Mouse (Mus musculus) CH12.LX (cell line): ENCODE data around the gene Cebpb. TPM values are rescaled to one million over a fixed set of nuclear protein-coding genes. Genes with fewer than 3 reads are reported as not detected.
"Not testable (repeated sequence)": the region's sequence is repeated elsewhere in the genome, so short reads cannot be mapped to it uniquely, and the experiment has no call there.

Source experiments
- DNase-seq: peaks from one replicate; pipeline ENCODE4 v3.0.0-alpha.2; 2013; ENCODE audit errors: extremely low read depth
- H3K27ac ChIP-seq: 2 replicates; pipeline ENCODE4 v1.5.1; 2012; ENCODE audit warnings: low read depth, mild to moderate bottlenecking, control low read depth, moderate library complexity; ENCODE audit not compliant: insufficient read depth
- H3K27me3 ChIP-seq: replicated peaks from 2 replicates; pipeline ENCODE3; 2012; ENCODE audit warnings: inconsistent platforms
- H3K36me3 ChIP-seq, 2 experiments: replicated peaks in 1 of 2; 2 replicates each; pipeline versions ENCODE3 to v1.6.1; 2012; ENCODE audit warnings: inconsistent platforms in 1 of 2, low read length in 1 of 2, mild to moderate bottlenecking in 1 of 2, mixed read lengths in 1 of 2, moderate library complexity in 1 of 2; ENCODE audit not compliant: control insufficient read depth in 1 of 2, insufficient read depth in 1 of 2
- H3K4me1 ChIP-seq, 2 experiments: 2 replicates each; pipeline ENCODE4 v1.6.1; 2012; ENCODE audit warnings: inconsistent platforms in 1 of 2, moderate library complexity in 1 of 2; ENCODE audit not compliant: insufficient read depth in 2 of 2, control insufficient read depth in 1 of 2
- H3K4me2 ChIP-seq: 2 replicates; pipeline ENCODE4 v1.6.1; 2012; ENCODE audit warnings: low read depth, mild to moderate bottlenecking, control low read depth; ENCODE audit not compliant: poor library complexity, insufficient read depth, severe bottlenecking
- H3K4me3 ChIP-seq, 3 experiments: fragments of 150-350 bp in 1 of 3; sonication (generic) in 1 of 3; replicated peaks in 1 of 3; 2 replicates each; pipeline versions ENCODE3 to v1.5.1; 2011 to 2012; ENCODE audit warnings: low read depth in 2 of 3, low read length in 2 of 3, mild to moderate bottlenecking in 2 of 3, moderate library complexity in 2 of 3, control low read depth in 1 of 3, improper control_type of control experiment in 1 of 3, inconsistent platforms in 1 of 3, mixed read lengths in 1 of 3; ENCODE audit not compliant: poor library complexity in 1 of 3
- H3K79me2 ChIP-seq: replicated peaks from 2 replicates; pipeline ENCODE4 v1.6.1; 2012; ENCODE audit warnings: mild to moderate bottlenecking, moderate library complexity; ENCODE audit not compliant: control insufficient read depth, poor library complexity, insufficient read depth, severe bottlenecking; ENCODE audit errors: extremely low read depth
- H3K9ac ChIP-seq: 2 replicates; pipeline ENCODE4 v1.6.1; 2012; ENCODE audit warnings: low read depth, mild to moderate bottlenecking, control low read depth, moderate library complexity; ENCODE audit not compliant: insufficient read depth
- H3K9me3 ChIP-seq: replicated peaks from 2 replicates; pipeline ENCODE3; 2012; ENCODE audit warnings: low read length, inconsistent platforms, mixed read lengths
- BHLHE40 ChIP-seq: IDR thresholded peaks from 2 replicates; pipeline ENCODE4 v1.6.1; 2011; ENCODE audit warnings: mild to moderate bottlenecking, low read depth, low read length, improper control_type of control experiment
- CHD1 ChIP-seq: IDR thresholded peaks from 2 replicates; pipeline ENCODE4 v1.6.1; 2012; ENCODE audit warnings: low read depth, low read length, improper control_type of control experiment, inconsistent platforms
- CHD2 ChIP-seq: IDR thresholded peaks from 2 replicates; pipeline ENCODE4 v1.6.1; 2011; ENCODE audit warnings: low read length, improper control_type of control experiment
- EP300 ChIP-seq: IDR thresholded peaks from 2 replicates; pipeline ENCODE4 v1.6.1; 2011; ENCODE audit warnings: low read length, improper control_type of control experiment
- ETS1 ChIP-seq: conservative IDR thresholded peaks from 2 replicates; pipeline ENCODE4 v1.6.1; 2012; ENCODE audit warnings: low read depth, mild to moderate bottlenecking, inconsistent platforms, low read length, improper control_type of control experiment, moderate library complexity
- GABPA ChIP-seq: IDR thresholded peaks from 2 replicates; pipeline ENCODE4 v1.6.1; 2012; ENCODE audit warnings: low read depth, low read length, improper control_type of control experiment, inconsistent platforms; ENCODE audit not compliant: insufficient replicate concordance
- HCFC1 ChIP-seq: IDR thresholded peaks from 2 replicates; pipeline ENCODE4 v1.6.1; 2012; ENCODE audit warnings: low read depth, mild to moderate bottlenecking, inconsistent platforms, low read length, improper control_type of control experiment
- IRF4 ChIP-seq: IDR thresholded peaks from 2 replicates; pipeline ENCODE4 v1.6.1; 2014; ENCODE audit warnings: low read depth, mild to moderate bottlenecking, inconsistent platforms, low read length, improper control_type of control experiment
- JUND ChIP-seq: conservative IDR thresholded peaks from 2 replicates; pipeline ENCODE4 v1.6.1; 2011; ENCODE audit warnings: low read depth, low read length, improper control_type of control experiment
- KAT2A ChIP-seq: IDR thresholded peaks from 2 replicates; pipeline ENCODE4 v1.6.1; 2012; ENCODE audit warnings: low read length, improper control_type of control experiment, inconsistent platforms; ENCODE audit not compliant: insufficient replicate concordance
- MAFK ChIP-seq: IDR thresholded peaks from 2 replicates; pipeline ENCODE4 v1.6.1; 2011; ENCODE audit warnings: low read length, improper control_type of control experiment; ENCODE audit not compliant: insufficient replicate concordance
- MAZ ChIP-seq: IDR thresholded peaks from 2 replicates; pipeline ENCODE4 v1.6.1; 2012; ENCODE audit warnings: low read depth, mild to moderate bottlenecking, inconsistent platforms, low read length, improper control_type of control experiment, moderate library complexity
- MEF2A ChIP-seq: IDR thresholded peaks from 2 replicates; pipeline ENCODE4 v1.6.1; 2014; ENCODE audit warnings: low read depth, mild to moderate bottlenecking, inconsistent platforms, low read length, improper control_type of control experiment, borderline replicate concordance
- MXI1 ChIP-seq: IDR thresholded peaks from 2 replicates; pipeline ENCODE4 v1.6.1; 2011; ENCODE audit warnings: mild to moderate bottlenecking, low read depth, low read length, improper control_type of control experiment
- NELFE ChIP-seq: IDR thresholded peaks from 2 replicates; pipeline ENCODE4 v1.6.1; 2011; ENCODE audit warnings: low read depth, low read length, improper control_type of control experiment
- POLR2A ChIP-seq: IDR thresholded peaks from 2 replicates; pipeline ENCODE4 v1.6.1; 2011; ENCODE audit warnings: low read depth, mild to moderate bottlenecking, improper control_type of control experiment, low read length
- SIN3A ChIP-seq: IDR thresholded peaks from 2 replicates; pipeline ENCODE4 v1.6.1; 2012; ENCODE audit warnings: low read length, improper control_type of control experiment, inconsistent platforms
- UBTF ChIP-seq: IDR thresholded peaks from 2 replicates; pipeline ENCODE4 v1.6.1; 2012; ENCODE audit warnings: low read depth, mild to moderate bottlenecking, inconsistent platforms, low read length, improper control_type of control experiment, moderate library complexity
- USF1 ChIP-seq: IDR thresholded peaks from 2 replicates; pipeline ENCODE4 v1.6.1; 2014; ENCODE audit warnings: low read depth, mild to moderate bottlenecking, inconsistent platforms, low read length, improper control_type of control experiment
- USF2 ChIP-seq: conservative IDR thresholded peaks from 2 replicates; pipeline ENCODE4 v1.6.1; 2011; ENCODE audit warnings: low read depth, low read length, improper control_type of control experiment
- ZC3H11A ChIP-seq: IDR thresholded peaks from 2 replicates; pipeline ENCODE4 v1.6.1; 2012; ENCODE audit warnings: low read depth, mild to moderate bottlenecking, inconsistent platforms, low read length, improper control_type of control experiment
- ZKSCAN1 ChIP-seq: IDR thresholded peaks from 2 replicates; pipeline ENCODE4 v1.6.1; 2012; ENCODE audit warnings: low read depth, inconsistent platforms, low read length, improper control_type of control experiment, borderline replicate concordance
- ZMIZ1 ChIP-seq: IDR thresholded peaks from 2 replicates; pipeline ENCODE4 v1.6.1; 2012; ENCODE audit warnings: low read depth, mild to moderate bottlenecking, inconsistent platforms, low read length, improper control_type of control experiment
- dilution Hi-C: fragments of 300-500 bp; cut with MboI; formaldehyde crosslinking; loops from 2 replicates; pipeline ENCODE4 v1.14.3; 2020; ENCODE audit warnings: low sequenced_read_pairs; ENCODE audit not compliant: extremely low pct_unique_long_range_greater_than_20kb, extremely low pct_ligation_motif_present
- in situ Hi-C: fragments of 300-500 bp; cut with MboI; formaldehyde crosslinking; loops from 3 replicates; pipeline ENCODE4 v1.14.3; 2019; ENCODE audit warnings: low sequenced_read_pairs, low pct_ligation_motif_present, low pct_unique_long_range_greater_than_20kb, mixed read lengths
- polyA plus RNA-seq: library from polyadenylated mRNA; unstranded; fragments of >175 nt; gene quantifications from 2 replicates; pipeline ENCODE4 v1.2.1, GENCODE M21; 2012; ENCODE audit warnings: low read depth; ENCODE audit not compliant: insufficient read length
- total RNA-seq, 2 experiments: library from RNA; depleted of rRNA; stranded (reverse); fragments of 300-350 nt in 1 of 2; fragments of >200 nt in 1 of 2; gene quantifications; 2 replicates each; pipeline ENCODE4 v1.2.3; 2012 to 2014

Gene Cebpb
- total and polyA plus RNA-seq, 3 experiments: 0.19 to 6.2 (median 0.24) TPM

DNA sequence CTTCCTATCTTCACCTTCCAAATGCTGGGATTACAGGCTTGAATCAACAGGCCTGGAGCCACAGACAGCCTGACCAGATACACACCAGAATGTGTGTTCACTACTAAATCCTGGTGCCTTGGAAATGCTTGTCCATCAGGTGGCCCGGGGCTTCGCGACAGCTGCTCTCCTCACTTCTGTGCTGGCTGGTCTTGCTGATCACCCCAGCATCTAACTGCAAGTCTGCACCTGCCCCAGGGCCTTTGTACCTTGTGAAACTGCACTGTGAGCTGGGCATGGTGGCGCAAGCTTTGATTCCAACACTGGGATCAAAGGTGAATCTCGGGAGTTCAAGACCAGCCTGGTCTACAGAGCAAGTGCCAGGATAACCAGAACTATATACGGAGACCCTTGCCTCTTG, 46.6 kb upstream of the Cebpb start:
- H3K4me1 ChIP-seq: peaks cover 3 to 6% of the 10 kb centered on the region in 2 experiments
- TF ChIP-seq HCFC1 (no peak), MAZ (no peak), ZC3H11A (no peak), MXI1 (no peak), ZMIZ1 (no peak), ZKSCAN1 (no peak), ETS1 (no peak), JUND (no peak), USF1 (no peak), IRF4 (no peak), BHLHE40 (no peak), CHD2 (no peak), EP300 (no peak)
- TF ChIP-seq, all 38 proteins: peak for 0
- DNase-seq: no peak
- no peak overlapping the region for H3K4me3 ChIP-seq
- H3K9me3 ChIP-seq: no peaks in the 10 kb centered on the region
- in situ Hi-C loops: loop anchor here (5.0 kb wide), 1 partner anchor 35 kb away; no protein-coding TSS in a partner anchor
- H3K36me3 ChIP-seq: peaks cover 30 to 46% of the 10 kb centered on the region in 2 experiments
- no peak overlapping the region for H3K9ac ChIP-seq
- no peaks in the 10 kb centered on the region for H3K27me3 ChIP-seq
- no peaks in the 10 kb centered on the region for H3K79me2 ChIP-seq
- dilution Hi-C loops: no loop called here
- no peak overlapping the region for H3K4me2 ChIP-seq
- H3K27ac ChIP-seq: no peak overlapping the region

DNA sequence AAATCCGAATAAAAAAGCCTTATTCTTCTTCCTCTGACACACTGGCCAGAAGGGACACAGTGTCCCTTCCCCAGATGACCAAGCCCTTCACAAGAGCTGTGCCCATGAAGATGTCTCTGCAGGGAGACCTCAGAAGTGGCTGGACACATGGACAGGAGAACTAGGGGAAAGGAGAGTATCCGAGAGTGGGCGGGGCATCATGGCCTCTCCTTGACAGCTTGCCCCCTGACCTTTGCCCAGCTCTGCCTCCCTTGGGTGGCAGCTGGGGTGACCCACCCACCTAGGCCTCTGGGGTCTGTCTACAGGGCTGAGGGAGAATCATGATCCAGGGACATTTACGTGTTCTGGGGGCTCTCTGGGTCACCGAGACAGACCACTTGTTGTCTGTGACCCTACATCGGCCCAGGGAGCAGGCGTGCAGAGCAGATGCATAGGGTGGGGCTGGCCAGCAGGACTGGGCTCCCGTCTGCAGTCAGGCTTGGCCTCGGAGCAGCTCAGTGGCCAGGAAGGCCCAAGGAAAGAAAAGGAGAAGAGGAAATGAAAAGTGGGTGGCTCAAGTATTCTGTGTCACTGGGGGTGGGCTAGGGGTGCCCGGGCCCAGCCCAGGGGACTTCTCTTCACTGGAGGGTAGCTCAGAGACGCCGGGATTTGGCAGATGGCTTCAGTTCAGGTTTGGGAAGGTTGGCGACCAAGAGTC, 45.2 kb upstream of the Cebpb start:
- in situ Hi-C loops: loop anchor here (5.0 kb wide), 1 partner anchor 34 kb away; no protein-coding TSS in a partner anchor
- dilution Hi-C loops, H3K27me3 ChIP-seq, H3K4me3 ChIP-seq, H3K79me2 ChIP-seq, H3K27ac ChIP-seq, H3K4me2 ChIP-seq, H3K9ac ChIP-seq, DNase-seq, H3K9me3 ChIP-seq: not testable (repeated sequence)
- peaks cover 32 to 57% of the 10 kb centered on the region in 2 experiments for H3K36me3 ChIP-seq
- H3K4me1 ChIP-seq: peaks cover 12 to 14% of the 10 kb centered on the region in 2 experiments

DNA sequence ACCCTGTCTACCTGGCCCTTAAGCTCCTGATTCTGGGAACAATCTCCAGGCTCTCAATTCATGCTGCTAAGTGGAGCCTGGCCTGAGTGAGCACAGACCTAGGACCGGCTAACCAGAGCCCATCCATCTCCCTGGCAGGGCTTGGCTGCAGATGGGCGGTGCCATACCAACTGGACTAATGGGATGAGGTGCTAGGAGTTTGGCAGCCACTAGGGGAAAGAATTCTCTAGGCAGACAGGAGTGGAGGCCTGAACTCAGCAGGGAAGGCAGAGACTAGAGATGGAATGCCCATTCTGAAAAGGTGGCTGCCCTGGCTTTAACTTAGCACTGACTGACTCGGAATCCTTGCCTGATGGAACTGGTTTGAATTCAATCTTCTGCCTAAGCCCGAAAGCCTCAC, 42.3 kb upstream of the Cebpb start:
- no peak for DNase-seq
- Histone ChIP-seq H3K4me1 (peaks cover 31 to 36% of the 10 kb centered on the region in 2 experiments), H3K9me3 (no peaks in the 10 kb centered on the region), H3K9ac (no peak overlapping the region), H3K27ac (no peak overlapping the region), H3K27me3 (no peaks in the 10 kb centered on the region), H3K4me3 (no peak overlapping the region), H3K79me2 (no peaks in the 10 kb centered on the region), H3K36me3 (peaks cover 36 to 73% of the 10 kb centered on the region in 2 experiments), H3K4me2 (no peak overlapping the region)
- TF ChIP-seq USF2 (no peak), USF1 (no peak), POLR2A (no peak), MAZ (no peak), CHD2 (no peak), SIN3A (no peak), ZC3H11A (no peak), UBTF (no peak), MAFK (no peak), EP300 (no peak), KAT2A (no peak), ZKSCAN1 (no peak), NELFE (no peak), MEF2A (no peak), BHLHE40 (no peak), CHD1 (no peak), ZMIZ1 (no peak), GABPA (no peak)
- dilution Hi-C loops (no loop called here), in situ Hi-C loops (no loop called here)
